Mouse (Mus musculus): ENCODE results near the gene Kcnq5.

GRCm38 (mm10) chr1:21780746-21781145, 181.0 kb downstream of the Kcnq5 start:
- TF ChIP-seq GATA1 (IDR thresholded peaks at IDR 0.05; ENCODE audit: borderline replicate concordance, low read length): no peak
- no peak for TF ChIP-seq FLI1 (IDR thresholded peaks at IDR 0.05; ENCODE audit: low read length)
